Mouse (Mus musculus): ENCODE measurements around the gene Glt1d1. TPM values are rescaled to one million over a fixed set of nuclear protein-coding genes. Genes with fewer than 3 reads are reported as not detected.

Glt1d1 gene
- polyA plus RNA-seq, 1 experiment from 2014 or later: not detected

Other genes starting within 250 kb of the Glt1d1 start
- 19.4 and 20.8 TPM in 2 replicates for gene Slc15a4, start 635 bp downstream of the Glt1d1 start, polyA plus RNA-seq (2015; fragmentation: Nextera tagmentation; extraction: Ambion mirVana)